Mouse (Mus musculus): ENCODE data around the gene Spata18. TPM values are rescaled to one million over a fixed set of nuclear protein-coding genes. Genes with fewer than 3 reads are reported as not detected.

The Spata18 gene
- polyA plus RNA-seq, 1 experiment, result 0.97 TPM

DNA sequence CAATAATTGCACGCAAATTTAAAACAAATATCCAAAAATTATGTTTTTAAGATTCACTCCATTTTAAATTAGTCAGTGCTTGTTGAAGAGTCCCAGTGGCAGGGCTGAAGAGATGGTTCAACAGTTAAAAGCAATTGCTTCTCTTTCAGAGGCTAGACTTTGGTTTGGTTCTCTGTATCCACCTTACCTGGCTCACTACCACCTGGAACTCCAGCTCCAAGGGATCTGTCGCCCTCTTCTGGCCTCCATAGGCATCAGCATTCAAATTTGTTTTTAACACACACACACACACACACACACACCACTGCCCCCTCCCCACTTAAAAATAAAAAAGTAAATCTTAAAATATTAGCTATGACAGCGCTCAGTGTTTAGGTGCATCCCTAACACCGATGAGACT lies 51.9 kb downstream of the Spata18 start:
- H3K4me3 ChIP-seq (ENCODE audit: insufficient read depth, low read length), result no peak overlapping the region
- TF ChIP-seq POLR2A (IDR thresholded peaks at IDR 0.05; ENCODE audit: low read depth, low read length), result no peak
- TF ChIP-seq CTCF (IDR thresholded peaks at IDR 0.05; ENCODE audit: borderline replicate concordance, insufficient read depth, low read length), result no peak
- H3K4me1 ChIP-seq (ENCODE audit: control insufficient read depth, insufficient read depth, low read length), result no peaks in the 10 kb centered on the region
- no peak overlapping the region for H3K27ac ChIP-seq (ENCODE audit: insufficient read depth, low read length)

- no peaks in the 10 kb centered on the region for H3K4me1 ChIP-seq (ENCODE audit: control insufficient read depth, insufficient read depth, low read length)
- TF ChIP-seq CTCF (IDR thresholded peaks at IDR 0.05; ENCODE audit: borderline replicate concordance, insufficient read depth, low read length) (peak; percentile 36; the same call in 1 of the 2 replicates), POLR2A (IDR thresholded peaks at IDR 0.05; ENCODE audit: low read depth, low read length) (no peak)
- no peak overlapping the region for H3K27ac ChIP-seq (ENCODE audit: insufficient read depth, low read length)
- H3K4me3 ChIP-seq (ENCODE audit: insufficient read depth, low read length), result no peak overlapping the region
These were observed 53.1 kb downstream of the Spata18 start for GRCm38 (mm10) chr5:73704263-73704662.

GRCm38 (mm10) chr5:73704757-73705156 lies 53.6 kb downstream of the Spata18 start:
- Histone ChIP-seq H3K4me1 (ENCODE audit: control insufficient read depth, insufficient read depth, low read length) (no peaks in the 10 kb centered on the region), H3K27ac (ENCODE audit: insufficient read depth, low read length) (no peak overlapping the region), H3K4me3 (ENCODE audit: insufficient read depth, low read length) (no peak overlapping the region)
- TF ChIP-seq POLR2A (IDR thresholded peaks at IDR 0.05; ENCODE audit: low read depth, low read length) (no peak), CTCF (IDR thresholded peaks at IDR 0.05; ENCODE audit: borderline replicate concordance, insufficient read depth, low read length) (no peak)

GRCm38 (mm10) chr5:73705290-73705689 lies 54.1 kb downstream of the Spata18 start:
- TF ChIP-seq CTCF (IDR thresholded peaks at IDR 0.05; ENCODE audit: borderline replicate concordance, insufficient read depth, low read length), result no peak
- TF ChIP-seq POLR2A (IDR thresholded peaks at IDR 0.05; ENCODE audit: low read depth, low read length), result no peak
- no peaks in the 10 kb centered on the region for H3K4me1 ChIP-seq (ENCODE audit: control insufficient read depth, insufficient read depth, low read length)
- no peak overlapping the region for H3K4me3 ChIP-seq (ENCODE audit: insufficient read depth, low read length)
- H3K27ac ChIP-seq (ENCODE audit: insufficient read depth, low read length), result no peak overlapping the region

DNA sequence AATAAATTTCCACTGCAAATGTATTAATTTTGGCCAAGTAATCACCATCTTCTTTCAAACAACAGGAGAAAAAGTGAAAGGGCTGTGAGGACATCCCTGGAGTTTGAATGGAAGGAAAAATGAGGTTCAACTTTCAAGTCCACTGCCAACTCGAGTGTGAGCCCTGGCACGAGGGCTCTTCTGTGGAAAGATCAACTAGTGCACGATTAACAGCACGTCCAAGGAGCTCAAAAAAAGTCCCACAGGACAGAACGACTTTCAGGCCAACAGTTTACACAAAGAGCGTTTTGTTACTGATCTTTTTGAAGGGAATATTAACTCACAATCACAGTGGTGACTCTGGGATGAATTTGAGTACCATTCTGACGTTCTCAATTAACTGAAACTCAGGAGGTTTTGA lies 61.7 kb downstream of the Spata18 start:
- H3K27ac ChIP-seq (ENCODE audit: insufficient read depth, low read length), result no peak overlapping the region
- H3K4me3 ChIP-seq (ENCODE audit: insufficient read depth, low read length), result no peak overlapping the region
- no peaks in the 10 kb centered on the region for H3K4me1 ChIP-seq (ENCODE audit: control insufficient read depth, insufficient read depth, low read length)
- TF ChIP-seq POLR2A (IDR thresholded peaks at IDR 0.05; ENCODE audit: low read depth, low read length) (no peak), CTCF (IDR thresholded peaks at IDR 0.05; ENCODE audit: borderline replicate concordance, insufficient read depth, low read length) (no peak)

DNA sequence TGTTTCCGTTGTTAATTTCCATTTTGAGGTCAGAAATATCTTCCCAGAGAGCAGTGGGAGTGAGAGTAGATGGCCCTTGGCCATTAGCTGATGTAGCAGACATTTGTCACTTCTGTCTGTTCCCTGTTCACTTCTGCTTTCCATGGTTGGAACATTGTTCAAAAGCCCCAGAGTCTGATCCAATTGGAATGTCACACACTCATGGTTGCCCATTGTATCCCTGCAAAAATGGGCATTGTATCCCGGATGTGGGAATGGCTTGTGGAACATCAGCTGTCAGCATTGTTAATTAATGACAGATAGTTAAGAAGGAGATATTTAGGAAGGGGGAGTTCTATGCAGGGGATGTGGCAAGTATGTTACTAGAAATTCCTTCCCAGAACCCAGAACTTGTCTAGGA lies 65.8 kb downstream of the Spata18 start:
- Histone ChIP-seq H3K4me3 (ENCODE audit: insufficient read depth, low read length) (no peak overlapping the region), H3K27ac (ENCODE audit: insufficient read depth, low read length) (no peak overlapping the region), H3K4me1 (ENCODE audit: control insufficient read depth, insufficient read depth, low read length) (no peaks in the 10 kb centered on the region)
- TF ChIP-seq CTCF (IDR thresholded peaks at IDR 0.05; ENCODE audit: borderline replicate concordance, insufficient read depth, low read length) (no peak), POLR2A (IDR thresholded peaks at IDR 0.05; ENCODE audit: low read depth, low read length) (no peak)

- no peaks in the 10 kb centered on the region for H3K4me1 ChIP-seq (ENCODE audit: control insufficient read depth, insufficient read depth, low read length)
- no peak overlapping the region for H3K27ac ChIP-seq (ENCODE audit: insufficient read depth, low read length)
- no peak for TF ChIP-seq POLR2A (IDR thresholded peaks at IDR 0.05; ENCODE audit: low read depth, low read length)
- H3K4me3 ChIP-seq (ENCODE audit: insufficient read depth, low read length), result no peak overlapping the region
These were observed 70.6 kb downstream of the Spata18 start for GRCm38 (mm10) chr5:73721682-73722282.

DNA sequence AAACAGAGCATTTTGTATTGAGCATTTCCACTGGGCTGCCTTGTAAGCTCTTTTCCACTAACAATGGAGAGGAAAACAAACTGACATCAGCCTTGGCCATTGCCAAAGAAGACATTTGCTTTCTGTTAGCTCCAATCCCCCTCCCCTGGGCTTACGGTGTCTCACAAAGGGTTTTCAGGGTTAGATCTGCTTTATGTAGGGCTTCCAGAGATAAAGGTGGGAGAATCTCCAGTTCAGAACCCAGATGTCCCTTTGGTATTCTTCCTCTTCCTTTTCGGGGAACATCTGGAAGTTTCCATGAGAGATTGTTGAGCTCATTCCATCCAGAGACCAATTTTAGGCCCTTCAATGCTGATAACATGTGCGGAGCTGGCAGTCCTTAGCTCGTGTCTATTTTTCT lies 74.8 kb downstream of the Spata18 start:
- no peaks in the 10 kb centered on the region for H3K4me1 ChIP-seq (ENCODE audit: control insufficient read depth, insufficient read depth, low read length)
- TF ChIP-seq CTCF (IDR thresholded peaks at IDR 0.05; ENCODE audit: borderline replicate concordance, insufficient read depth, low read length) (no peak), POLR2A (IDR thresholded peaks at IDR 0.05; ENCODE audit: low read depth, low read length) (no peak)
- no peak overlapping the region for H3K27ac ChIP-seq (ENCODE audit: insufficient read depth, low read length)
- H3K4me3 ChIP-seq (ENCODE audit: insufficient read depth, low read length), result no peak overlapping the region

DNA sequence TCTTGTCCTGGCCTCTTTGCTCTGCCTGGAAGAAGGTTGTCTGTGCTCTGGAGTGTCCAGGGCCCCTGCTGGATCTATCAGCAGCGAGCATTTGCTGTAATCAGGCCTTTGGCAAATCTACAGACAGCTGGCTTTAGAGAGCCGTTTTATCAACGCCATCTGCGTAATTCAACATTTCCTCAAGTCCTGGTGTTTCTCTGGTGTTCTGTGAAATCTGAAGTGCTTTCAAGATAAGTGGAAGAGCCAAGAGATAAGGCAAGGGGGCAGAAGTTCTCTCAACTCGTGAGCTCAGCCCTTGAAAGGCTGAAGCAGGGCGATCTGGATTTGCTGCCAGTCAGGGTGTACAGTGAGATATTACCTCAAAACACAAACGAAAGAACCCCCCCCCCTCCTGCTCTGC lies 77.5 kb downstream of the Spata18 start:
- TF ChIP-seq CTCF (IDR thresholded peaks at IDR 0.05; ENCODE audit: borderline replicate concordance, insufficient read depth, low read length) (no peak), POLR2A (IDR thresholded peaks at IDR 0.05; ENCODE audit: low read depth, low read length) (no peak)
- Histone ChIP-seq H3K4me1 (ENCODE audit: control insufficient read depth, insufficient read depth, low read length) (no peaks in the 10 kb centered on the region), H3K27ac (ENCODE audit: insufficient read depth, low read length) (no peak overlapping the region), H3K4me3 (ENCODE audit: insufficient read depth, low read length) (no peak overlapping the region)

Other genes starting within 250 kb of the Spata18 start
- not detected in 2 replicates for gene Cwh43, start 245.3 kb upstream of the Spata18 start, polyA plus RNA-seq (2011; ENCODE audit: insufficient read length, low read depth, missing spikeins)
- 27.9 and 36.4 TPM in 2 replicates for gene Dcun1d4, start 170.4 kb upstream of the Spata18 start, polyA plus RNA-seq (2011; ENCODE audit: insufficient read length, low read depth, missing spikeins)
- gene Lrrc66, start 18.9 kb upstream of the Spata18 start, polyA plus RNA-seq (2011; ENCODE audit: insufficient read length, low read depth, missing spikeins), result not detected in 2 replicates
- gene Sgcb, start 3.6 kb upstream of the Spata18 start, polyA plus RNA-seq (2011; ENCODE audit: insufficient read length, low read depth, missing spikeins), result 21.4 and 31.6 TPM in 2 replicates